Mouse (Mus musculus): ENCODE data around the gene Il12a. TPM values are rescaled to one million over a fixed set of nuclear protein-coding genes. Genes with fewer than 3 reads are reported as not detected.

Gene Il12a
- polyA plus RNA-seq, 1 experiment from 2014 or later, result not detected

- no peak overlapping the region for H3K9ac ChIP-seq (replicated peaks)
- no peaks in the 10 kb centered on the region for H3K36me3 ChIP-seq
- no peak overlapping the region for H3K27ac ChIP-seq
- WGBS, result 85% methylated on average over 28 of the region's 28 CpGs
- H3K4me1 ChIP-seq (replicated peaks), result peaks cover 11% of the 10 kb centered on the region; the same call in 1 of the 2 replicates
- H3K9me3 ChIP-seq, result no peaks in the 10 kb centered on the region
- no peak overlapping the region for H3K4me2 ChIP-seq (replicated peaks)
- no peaks in the 10 kb centered on the region for H3K27me3 ChIP-seq
- H3K4me3 ChIP-seq (replicated peaks), result no peak overlapping the region
- no peak for ATAC-seq
Observed at GRCm38 (mm10) chr3:68691100-68691778, 795 bp downstream of the Il12a start.

- Histone ChIP-seq H3K9me3 (no peaks in the 10 kb centered on the region), H3K4me3 (replicated peaks) (no peak overlapping the region), H3K27me3 (no peaks in the 10 kb centered on the region), H3K4me2 (replicated peaks) (no peak overlapping the region), H3K4me1 (replicated peaks) (peaks cover 11% of the 10 kb centered on the region; the same call in 1 of the 2 replicates), H3K27ac (no peak overlapping the region), H3K36me3 (no peaks in the 10 kb centered on the region), H3K9ac (replicated peaks) (no peak overlapping the region)
- no peak for ATAC-seq
- 91% methylated on average over 7 of the region's 7 CpGs for WGBS
Observed at GRCm38 (mm10) chr3:68691938-68692599, 1.6 kb downstream of the Il12a start.

GRCm38 (mm10) chr3:68692600-68693225 is 2.3 kb downstream of the Il12a start:
- Histone ChIP-seq H3K9ac (replicated peaks) (no peak overlapping the region), H3K4me2 (replicated peaks) (no peak overlapping the region), H3K27ac (no peak overlapping the region), H3K36me3 (no peaks in the 10 kb centered on the region), H3K4me3 (replicated peaks) (no peak overlapping the region), H3K4me1 (replicated peaks) (peaks cover 11% of the 10 kb centered on the region; the same call in 1 of the 2 replicates), H3K9me3 (no peaks in the 10 kb centered on the region), H3K27me3 (no peaks in the 10 kb centered on the region)
- WGBS, result 76% methylated on average over 11 of the region's 11 CpGs
- no peak for ATAC-seq

- no peak for ATAC-seq
- Histone ChIP-seq H3K27me3 (no peaks in the 10 kb centered on the region), H3K4me2 (replicated peaks) (no peak overlapping the region), H3K4me3 (replicated peaks) (no peak overlapping the region), H3K9me3 (no peaks in the 10 kb centered on the region), H3K4me1 (replicated peaks) (peaks cover 11% of the 10 kb centered on the region; the same call in 1 of the 2 replicates), H3K9ac (replicated peaks) (no peak overlapping the region), H3K27ac (no peak overlapping the region), H3K36me3 (no peaks in the 10 kb centered on the region)
- WGBS, result 59% methylated on average over 11 of the region's 11 CpGs
Observed at GRCm38 (mm10) chr3:68693441-68694048, 3.1 kb downstream of the Il12a start.

- Histone ChIP-seq H3K27me3 (no peaks in the 10 kb centered on the region), H3K4me2 (replicated peaks) (no peak overlapping the region), H3K36me3 (no peaks in the 10 kb centered on the region), H3K27ac (no peak overlapping the region), H3K9me3 (no peaks in the 10 kb centered on the region), H3K9ac (replicated peaks) (no peak overlapping the region), H3K4me3 (replicated peaks) (no peak overlapping the region), H3K4me1 (replicated peaks) (peaks cover 11% of the 10 kb centered on the region; the same call in 1 of the 2 replicates)
- WGBS, result 94% methylated on average over 5 of the region's 5 CpGs
- ATAC-seq, result no peak
Observed at GRCm38 (mm10) chr3:68695321-68695720, 4.9 kb downstream of the Il12a start.

GRCm38 (mm10) chr3:68696495-68697200 is 6.2 kb downstream of the Il12a start:
- no peaks in the 10 kb centered on the region for H3K27me3 ChIP-seq
- H3K4me1 ChIP-seq (replicated peaks), result peaks cover 11% of the 10 kb centered on the region; the same call in 1 of the 2 replicates
- no peaks in the 10 kb centered on the region for H3K36me3 ChIP-seq
- no peaks in the 10 kb centered on the region for H3K9me3 ChIP-seq
- no peak overlapping the region for H3K27ac ChIP-seq
- no peak overlapping the region for H3K4me3 ChIP-seq (replicated peaks)
- no peak for ATAC-seq
- no peak overlapping the region for H3K9ac ChIP-seq (replicated peaks)
- H3K4me2 ChIP-seq (replicated peaks), result no peak overlapping the region
- 93% methylated on average over 3 of the region's 3 CpGs for WGBS

GRCm38 (mm10) chr3:68698601-68699000 is 8.2 kb downstream of the Il12a start:
- Histone ChIP-seq H3K27me3 (no peaks in the 10 kb centered on the region), H3K9me3 (no peaks in the 10 kb centered on the region), H3K27ac (no peak overlapping the region), H3K9ac (replicated peaks) (no peak overlapping the region), H3K4me1 (replicated peaks) (no peaks in the 10 kb centered on the region), H3K4me2 (replicated peaks) (no peak overlapping the region), H3K36me3 (no peaks in the 10 kb centered on the region), H3K4me3 (replicated peaks) (no peak overlapping the region)
- 96% methylated on average over 3 of the region's 3 CpGs for WGBS
- ATAC-seq, result no peak

- Histone ChIP-seq H3K4me1 (replicated peaks) (no peaks in the 10 kb centered on the region), H3K4me3 (replicated peaks) (no peak overlapping the region), H3K27ac (no peak overlapping the region), H3K9me3 (no peaks in the 10 kb centered on the region), H3K36me3 (no peaks in the 10 kb centered on the region), H3K27me3 (no peaks in the 10 kb centered on the region), H3K4me2 (replicated peaks) (no peak overlapping the region), H3K9ac (replicated peaks) (no peak overlapping the region)
- 81% methylated on average over 4 of the region's 4 CpGs for WGBS
- ATAC-seq, result no peak
Observed at GRCm38 (mm10) chr3:68700091-68700490, 9.6 kb downstream of the Il12a start.

- no peak overlapping the region for H3K27ac ChIP-seq
- H3K4me2 ChIP-seq (replicated peaks), result no peak overlapping the region
- H3K9ac ChIP-seq (replicated peaks), result no peak overlapping the region
- no peak overlapping the region for H3K4me3 ChIP-seq (replicated peaks)
- no peaks in the 10 kb centered on the region for H3K27me3 ChIP-seq
- H3K9me3 ChIP-seq, result no peaks in the 10 kb centered on the region
- H3K4me1 ChIP-seq (replicated peaks), result no peaks in the 10 kb centered on the region
- H3K36me3 ChIP-seq, result no peaks in the 10 kb centered on the region
- WGBS, result 87% methylated on average over 10 of the region's 10 CpGs
- no peak for ATAC-seq
Observed at GRCm38 (mm10) chr3:68706307-68706706, 15.9 kb downstream of the Il12a start.

GRCm38 (mm10) chr3:68708230-68708629 is 17.8 kb downstream of the Il12a start:
- Histone ChIP-seq H3K9ac (replicated peaks) (no peak overlapping the region), H3K9me3 (no peaks in the 10 kb centered on the region), H3K27ac (no peak overlapping the region), H3K27me3 (no peaks in the 10 kb centered on the region), H3K36me3 (no peaks in the 10 kb centered on the region), H3K4me2 (replicated peaks) (no peak overlapping the region), H3K4me3 (replicated peaks) (no peak overlapping the region), H3K4me1 (replicated peaks) (no peaks in the 10 kb centered on the region)
- ATAC-seq, result no peak
- 45% methylated on average over 8 of the region's 8 CpGs for WGBS

- WGBS, result 60% methylated on average over 9 of the region's 9 CpGs
- H3K27me3 ChIP-seq, result no peaks in the 10 kb centered on the region
- ATAC-seq, result peak; percentile 65; the same call in 1 of the 2 replicates
Observed at GRCm38 (mm10) chr3:68709198-68709797, 18.9 kb downstream of the Il12a start.

More at GRCm38 (mm10) chr3:68709198-68709797, 18.9 kb downstream of the Il12a start:
- Histone ChIP-seq H3K27ac (no peak overlapping the region), H3K4me2 (replicated peaks) (no peak overlapping the region), H3K4me3 (replicated peaks) (no peak overlapping the region), H3K9me3 (no peaks in the 10 kb centered on the region), H3K36me3 (no peaks in the 10 kb centered on the region), H3K9ac (replicated peaks) (no peak overlapping the region), H3K4me1 (replicated peaks) (no peaks in the 10 kb centered on the region)
